Mouse (Mus musculus) MEL (cell line): ENCODE measurements around the gene Uspl1. TPM values are rescaled to one million over a fixed set of nuclear protein-coding genes. Genes with fewer than 3 reads are reported as not detected.

ENCODE experiments used
- DNase-seq: peaks from one replicate; pipeline ENCODE4 v3.0.0; 2011; ENCODE audit warnings: low read depth, low spot score
- H3K27ac ChIP-seq: 2 replicates; pipeline ENCODE4 v1.5.1; 2012; ENCODE audit warnings: low read depth, mild to moderate bottlenecking, control low read depth, low read length, moderate library complexity; ENCODE audit not compliant: control insufficient read depth
- H3K27me3 ChIP-seq, 2 experiments: fragments of 150-350 bp in 1 of 2; sonication (generic) in 1 of 2; 2 replicates each; pipeline ENCODE4 v1.6.1; 2012; ENCODE audit warnings: low read length in 2 of 2, mild to moderate bottlenecking in 2 of 2, improper control_type of control experiment in 1 of 2, moderate library complexity in 1 of 2; ENCODE audit not compliant: insufficient read depth in 2 of 2, control insufficient read depth in 1 of 2
- H3K36me3 ChIP-seq, 2 experiments: 2 replicates each; pipeline ENCODE4 v1.6.1; 2012 to 2014; ENCODE audit warnings: low read length in 2 of 2, improper control_type of control experiment in 1 of 2, inconsistent platforms in 1 of 2, mild to moderate bottlenecking in 1 of 2; ENCODE audit not compliant: insufficient read depth in 2 of 2, control insufficient read depth in 1 of 2
- H3K4me1 ChIP-seq, 2 experiments: fragments of 150-350 bp in 1 of 2; sonication (generic) in 1 of 2; 2 replicates each; pipeline ENCODE4 v1.6.1; 2012; ENCODE audit warnings: low read length in 2 of 2, improper control_type of control experiment in 1 of 2, mild to moderate bottlenecking in 1 of 2; ENCODE audit not compliant: insufficient read depth in 2 of 2, control insufficient read depth in 1 of 2
- H3K4me3 ChIP-seq, 2 experiments: fragments of 150-350 bp in 1 of 2; sonication (generic) in 1 of 2; 2 replicates each; pipeline ENCODE4 v1.5.1; 2012; ENCODE audit warnings: low read depth in 2 of 2, low read length in 2 of 2, mild to moderate bottlenecking in 2 of 2, moderate library complexity in 2 of 2, control low read depth in 1 of 2, improper control_type of control experiment in 1 of 2; ENCODE audit not compliant: control insufficient read depth in 1 of 2, insufficient read depth in 1 of 2
- H3K79me2 ChIP-seq: 2 replicates; pipeline ENCODE4 v1.6.1; 2012; ENCODE audit warnings: mild to moderate bottlenecking, low read length, moderate library complexity; ENCODE audit not compliant: control insufficient read depth, poor library complexity, insufficient read depth
- H3K9ac ChIP-seq: 2 replicates; pipeline ENCODE4 v1.6.1; 2012; ENCODE audit warnings: low read depth, mild to moderate bottlenecking, control low read depth, low read length, moderate library complexity; ENCODE audit not compliant: control insufficient read depth, poor library complexity, severe bottlenecking
- H3K9me3 ChIP-seq: fragments of 150-350 bp; sonication (generic); replicated peaks from 2 replicates; pipeline ENCODE4 v1.6.1; 2012; ENCODE audit warnings: mild to moderate bottlenecking, low read length, improper control_type of control experiment, moderate library complexity; ENCODE audit not compliant: insufficient read depth
- BHLHE40 ChIP-seq: IDR thresholded peaks from 2 replicates; pipeline ENCODE4 v1.6.1; 2012; ENCODE audit warnings: low read depth, mild to moderate bottlenecking, inconsistent platforms, low read length, improper control_type of control experiment, borderline replicate concordance
- CHD1 ChIP-seq: IDR thresholded peaks from 2 replicates; pipeline ENCODE4 v1.6.1; 2012; ENCODE audit warnings: low read depth, mild to moderate bottlenecking, inconsistent platforms, low read length, improper control_type of control experiment
- E2F4 ChIP-seq: IDR thresholded peaks from 2 replicates; pipeline ENCODE4 v1.6.1; 2011; ENCODE audit warnings: low read depth, low read length, improper control_type of control experiment, borderline replicate concordance
- ELF1 ChIP-seq: IDR thresholded peaks from 2 replicates; pipeline ENCODE4 v1.6.1; 2014; ENCODE audit warnings: low read depth, mild to moderate bottlenecking, inconsistent platforms, low read length, improper control_type of control experiment, moderate library complexity
- EP300 ChIP-seq, 2 experiments: IDR thresholded peaks; 2 replicates each; pipeline ENCODE4 v1.6.1; 2011; ENCODE audit warnings: improper control_type of control experiment in 2 of 2, low read length in 2 of 2, low read depth in 1 of 2, mild to moderate bottlenecking in 1 of 2
- GABPA ChIP-seq: IDR thresholded peaks from 2 replicates; pipeline ENCODE4 v1.6.1; 2012; ENCODE audit warnings: low read depth, mild to moderate bottlenecking, inconsistent platforms, low read length, improper control_type of control experiment, moderate library complexity
- GATA1 ChIP-seq: IDR thresholded peaks from 2 replicates; pipeline ENCODE4 v1.6.1; 2011; ENCODE audit warnings: low read depth, low read length, improper control_type of control experiment
- HCFC1 ChIP-seq: IDR thresholded peaks from 2 replicates; pipeline ENCODE4 v1.6.1; 2012; ENCODE audit warnings: low read depth, mild to moderate bottlenecking, inconsistent platforms, low read length, improper control_type of control experiment, moderate library complexity
- KAT2A ChIP-seq: conservative IDR thresholded peaks from 2 replicates; pipeline ENCODE4 v1.6.1; 2012; ENCODE audit warnings: low read depth, low read length, improper control_type of control experiment, inconsistent platforms
- MAFK ChIP-seq: IDR thresholded peaks from 2 replicates; pipeline ENCODE4 v1.6.1; 2011; ENCODE audit warnings: low read depth, mild to moderate bottlenecking, low read length, improper control_type of control experiment, borderline replicate concordance
- MAZ ChIP-seq: IDR thresholded peaks from 2 replicates; pipeline ENCODE4 v1.6.1; 2012; ENCODE audit warnings: low read depth, mild to moderate bottlenecking, inconsistent platforms, low read length, improper control_type of control experiment
- MEF2A ChIP-seq: IDR thresholded peaks from 2 replicates; pipeline ENCODE4 v1.6.1; 2014; ENCODE audit warnings: low read depth, mild to moderate bottlenecking, inconsistent platforms, low read length, improper control_type of control experiment; ENCODE audit not compliant: poor library complexity, insufficient replicate concordance, severe bottlenecking; ENCODE audit errors: extremely low read depth
- MYC ChIP-seq: IDR thresholded peaks from 2 replicates; pipeline ENCODE4 v1.6.1; 2011; ENCODE audit warnings: low read depth, mild to moderate bottlenecking, low read length, improper control_type of control experiment, moderate library complexity
- NELFE ChIP-seq: IDR thresholded peaks from 2 replicates; pipeline ENCODE4 v1.6.1; 2011; ENCODE audit warnings: low read depth, low read length, improper control_type of control experiment
- NRF1 ChIP-seq: IDR thresholded peaks from 2 replicates; pipeline ENCODE4 v1.6.1; 2014; ENCODE audit warnings: low read depth, mild to moderate bottlenecking, inconsistent platforms, low read length, improper control_type of control experiment, moderate library complexity; ENCODE audit not compliant: poor library complexity, insufficient read depth, severe bottlenecking
- POLR2AphosphoS5 ChIP-seq: IDR thresholded peaks from 2 replicates; pipeline ENCODE4 v1.6.1; 2012; ENCODE audit warnings: low read depth, borderline replicate concordance, mild to moderate bottlenecking, inconsistent platforms, low read length, moderate library complexity, mixed read lengths
- RAD21 ChIP-seq: IDR thresholded peaks from 2 replicates; pipeline ENCODE4 v1.6.1; 2011; ENCODE audit warnings: mild to moderate bottlenecking, low read depth, low read length, improper control_type of control experiment
- RCOR1 ChIP-seq: IDR thresholded peaks from 2 replicates; pipeline ENCODE4 v1.6.1; 2012; ENCODE audit warnings: low read depth, mild to moderate bottlenecking, inconsistent platforms, low read length, improper control_type of control experiment
- SIN3A ChIP-seq: IDR thresholded peaks from 2 replicates; pipeline ENCODE4 v1.6.1; 2012; ENCODE audit warnings: low read length, improper control_type of control experiment, inconsistent platforms
- SMC3 ChIP-seq: IDR thresholded peaks from 2 replicates; pipeline ENCODE4 v1.6.1; 2011; ENCODE audit warnings: low read depth, low read length, improper control_type of control experiment
- TAL1 ChIP-seq: IDR thresholded peaks from 2 replicates; pipeline ENCODE4 v1.6.1; 2012; ENCODE audit warnings: mild to moderate bottlenecking, inconsistent platforms, low read length, moderate library complexity, mixed read lengths
- TBP ChIP-seq: IDR thresholded peaks from 2 replicates; pipeline ENCODE4 v1.8.0; 2011; ENCODE audit warnings: low read depth, low read length, improper control_type of control experiment
- TCF12 ChIP-seq: IDR thresholded peaks from 2 replicates; pipeline ENCODE4 v1.6.1; 2014; ENCODE audit warnings: low read depth, mild to moderate bottlenecking, inconsistent platforms, low read length, improper control_type of control experiment, moderate library complexity
- UBTF ChIP-seq: IDR thresholded peaks from 2 replicates; pipeline ENCODE4 v1.6.1; 2012; ENCODE audit warnings: low read depth, mild to moderate bottlenecking, inconsistent platforms, low read length, improper control_type of control experiment, moderate library complexity, borderline replicate concordance; ENCODE audit not compliant: insufficient read depth
- USF1 ChIP-seq: IDR thresholded peaks from 2 replicates; pipeline ENCODE4 v1.6.1; 2014; ENCODE audit warnings: low read depth, mild to moderate bottlenecking, inconsistent platforms, low read length, improper control_type of control experiment, moderate library complexity
- ZC3H11A ChIP-seq: IDR thresholded peaks from 2 replicates; pipeline ENCODE4 v1.6.1; 2012; ENCODE audit warnings: low read depth, mild to moderate bottlenecking, inconsistent platforms, low read length, improper control_type of control experiment
- ZKSCAN1 ChIP-seq: IDR thresholded peaks from 2 replicates; pipeline ENCODE4 v1.6.1; 2012; ENCODE audit warnings: low read depth, mild to moderate bottlenecking, inconsistent platforms, low read length, improper control_type of control experiment, moderate library complexity
- ZMIZ1 ChIP-seq: IDR thresholded peaks from 2 replicates; pipeline ENCODE4 v1.6.1; 2012; ENCODE audit warnings: low read depth, mild to moderate bottlenecking, inconsistent platforms, low read length, improper control_type of control experiment, moderate library complexity
- polyA plus RNA-seq, 2 experiments: library from polyadenylated mRNA; stranded (reverse) in 1 of 2; unstranded in 1 of 2; fragments of >175 nt in 1 of 2; fragments of >200 nt in 1 of 2; gene quantifications; 2 replicates each; pipeline versions ENCODE4 v1.2.1 to v1.2.4; 2012; ENCODE audit warnings: low replicate concordance in 2 of 2, low read depth in 1 of 2; ENCODE audit not compliant: insufficient read length in 2 of 2, insufficient read depth in 1 of 2, missing spikeins in 1 of 2
- total RNA-seq: library from RNA; depleted of rRNA; stranded (reverse); fragments of 300-350 nt; gene quantifications from 2 replicates; pipeline ENCODE4 v1.2.3, GENCODE M21; 2012

Uspl1 gene
- total and polyA plus RNA-seq, 3 experiments = 68.5 to 179 (median 94.4) TPM

- H3K4me3 ChIP-seq = peak within 1 kb of the TSS; percentile 44 to 68
- peak within 1 kb of the TSS; percentile 43 for H3K27ac ChIP-seq
- H3K9ac ChIP-seq = peak within 1 kb of the TSS; percentile 50
- peak; percentile 82 for DNase-seq
- H3K27me3 ChIP-seq = no peaks in the 10 kb centered on the region
- H3K79me2 ChIP-seq = no peaks in the 10 kb centered on the region
- peaks cover 0 to 16% of the 10 kb centered on the region in 2 experiments; a peak in 2 of 4 replicates for H3K36me3 ChIP-seq
- TF ChIP-seq EP300 (IDR thresholded peaks at IDR 0.05; ENCODE audit: low read depth in 1 of 2, low read length in 2 of 2) (0 out of 4 replicates have a peak, but pooled peaks of 1 of the 2 experiments have one; percentile 17), ZMIZ1 (0 out of 2 replicates have a peak, but pooled peaks have one; percentile 29), HCFC1 (no peak), RCOR1 (0 out of 2 replicates have a peak, but pooled peaks have one; percentile 6)
- H3K9me3 ChIP-seq = no peaks in the 10 kb centered on the region
- peaks cover 9 to 31% of the 10 kb centered on the region in 2 experiments for H3K4me1 ChIP-seq
Measured at GRCm38 (mm10) chr5:149264405-149264804, 80.3 kb downstream of the Uspl1 start, which contains the start of gene Alox5ap. TSS of gene Alox5ap (plus strand) at chr5:149264767.

- Histone ChIP-seq H3K9me3 (no peaks in the 10 kb centered on the region), H3K4me1 (peaks cover 9 to 31% of the 10 kb centered on the region in 2 experiments), H3K9ac (peak overlapping the region; percentile 50), H3K27ac (peak overlapping the region; percentile 43), H3K36me3 (peaks cover 0 to 16% of the 10 kb centered on the region in 2 experiments; a peak in 2 of 4 replicates), H3K4me3 (peak overlapping the region; percentile 44 to 68), H3K79me2 (no peaks in the 10 kb centered on the region), H3K27me3 (no peaks in the 10 kb centered on the region)
- DNase-seq = peak; percentile 96
- TF ChIP-seq POLR2AphosphoS5 = peak; percentile 96
- peak; percentile 64 for TF ChIP-seq ELF1
- TF ChIP-seq CHD1 = no peak
- TF ChIP-seq UBTF = peak; percentile 46; the same call in 1 of the 2 replicates
- no peak for TF ChIP-seq EP300 (IDR thresholded peaks at IDR 0.05; ENCODE audit: low read depth in 1 of 2, low read length in 2 of 2)
- peak; percentile 46; the same call in 1 of the 2 replicates for TF ChIP-seq NRF1
- 0 out of 2 replicates have a peak, but pooled peaks have one; percentile 30 for TF ChIP-seq MAZ
- no peak for TF ChIP-seq BHLHE40
- no peak for TF ChIP-seq RAD21
- TF ChIP-seq USF1 = no peak
- no peak for TF ChIP-seq GATA1
- TF ChIP-seq TCF12 = peak; percentile 24; the same call in 1 of the 2 replicates
- TF ChIP-seq ZKSCAN1 = no peak
- no peak for TF ChIP-seq GABPA
- TF ChIP-seq TBP = peak; percentile 91
- TF ChIP-seq MYC = peak; percentile 42; the same call in 1 of the 2 replicates
- TF ChIP-seq MEF2A = no peak
- no peak for TF ChIP-seq ZC3H11A
- TF ChIP-seq MAFK = no peak
- TF ChIP-seq SIN3A = peak; percentile 67; the same call in 1 of the 2 replicates
- TF ChIP-seq RCOR1 = no peak
- no peak for TF ChIP-seq TAL1
- peak; percentile 50; the same call in 1 of the 2 replicates for TF ChIP-seq NELFE
- TF ChIP-seq SMC3 = no peak
- TF ChIP-seq ZMIZ1 = 0 out of 2 replicates have a peak, but pooled peaks have one; percentile 15
- TF ChIP-seq E2F4 = no peak
- TF ChIP-seq HCFC1 = no peak; the same call in 1 of the 2 replicates
- TF ChIP-seq KAT2A = no peak
Measured at GRCm38 (mm10) chr5:149264878-149265279, 80.7 kb downstream of the Uspl1 start.
